Mouse (Mus musculus) cerebellum, adult 2 months (tissue): ENCODE measurements around the gene Ccdc27. TPM values are rescaled to one million over a fixed set of nuclear protein-coding genes. Genes with fewer than 3 reads are reported as not detected.

ENCODE experiments used
- DNase-seq, 2 experiments: peaks; one replicate each; pipeline ENCODE4 v3.0.0; 2021
- H3K27ac ChIP-seq: fragments of 200-500 bp; 2 replicates; pipeline ENCODE4 v1.5.1; 2012; ENCODE audit warnings: low read length, control low read depth, inconsistent platforms; ENCODE audit not compliant: insufficient read depth
- H3K27me3 ChIP-seq: fragments of 200-500 bp; 2 replicates; pipeline ENCODE4 v1.6.1; 2012; ENCODE audit warnings: inconsistent platforms, mild to moderate bottlenecking, low read length, moderate library complexity; ENCODE audit not compliant: control insufficient read depth, insufficient read depth
- H3K4me1 ChIP-seq: fragments of 200-500 bp; 2 replicates; pipeline ENCODE4 v1.6.1; 2011; ENCODE audit warnings: low read length; ENCODE audit not compliant: control insufficient read depth, insufficient read depth
- H3K4me3 ChIP-seq: fragments of 200-500 bp; replicated peaks from 2 replicates; pipeline ENCODE3; 2011; ENCODE audit warnings: mild to moderate bottlenecking, low read depth, low read length, control low read depth; ENCODE audit not compliant: insufficient read depth
- CTCF ChIP-seq: fragments of 200-500 bp; IDR thresholded peaks from 2 replicates; pipeline ENCODE4 v1.5.1; 2011; ENCODE audit warnings: low read depth, mild to moderate bottlenecking, control low read depth, low read length, moderate library complexity, borderline replicate concordance; ENCODE audit not compliant: insufficient read depth
- POLR2A ChIP-seq: fragments of 200-500 bp; IDR thresholded peaks from 2 replicates; pipeline ENCODE4 v1.6.1; 2011; ENCODE audit warnings: low read length, control low read depth, borderline replicate concordance; ENCODE audit not compliant: insufficient read depth
- WGBS: fragments of 180-500 bp; shearing (Covaris S2); methylation state at CpG from one replicate; pipeline ENCODE4 v1.1.7; 2018; 5-methylcytosine and 5-hydroxymethylcytosine counted together
- polyA plus RNA-seq: library from polyadenylated mRNA; depleted of rRNA; stranded (reverse); fragments of >200 nt; gene quantifications from 2 replicates; pipeline ENCODE4 v1.2.3, GENCODE M21; 2012; rRNA removed

The Ccdc27 gene
- not detected in 2 replicates for polyA plus RNA-seq

GRCm38 (mm10) chr4:154042577-154042976, at the start of gene Ccdc27:
Gene Ccdc27 (minus strand): TSS chr4:154042677.
- TF ChIP-seq CTCF = no peak
- TF ChIP-seq POLR2A = no peak
- H3K27ac ChIP-seq = no peak within 1 kb of the TSS
- DNase-seq = no peak
- H3K4me3 ChIP-seq = no peak within 1 kb of the TSS
- H3K27me3 ChIP-seq = no peaks in the 10 kb centered on the region
- H3K4me1 ChIP-seq = no peaks in the 10 kb centered on the region
- WGBS = 73% methylated on average over 9 of the region's 9 CpGs

- 75% methylated on average over 8 of the region's 8 CpGs for WGBS
- DNase-seq = no peak
- TF ChIP-seq POLR2A = no peak
- no peak for TF ChIP-seq CTCF
- H3K4me1 ChIP-seq = peaks cover 16% of the 10 kb centered on the region
- H3K4me3 ChIP-seq = no peak overlapping the region
- H3K27ac ChIP-seq = no peak overlapping the region
- H3K27me3 ChIP-seq = no peaks in the 10 kb centered on the region
Measured at GRCm38 (mm10) chr4:154091356-154091755, 48.9 kb upstream of the Ccdc27 start.

- no peak for DNase-seq
- H3K27me3 ChIP-seq = no peaks in the 10 kb centered on the region
- 78% methylated on average over 5 of the region's 5 CpGs for WGBS
- no peak overlapping the region for H3K27ac ChIP-seq
- TF ChIP-seq CTCF (no peak), POLR2A (no peak)
- no peak overlapping the region for H3K4me3 ChIP-seq
- peaks cover 12% of the 10 kb centered on the region; the same call in 1 of the 2 replicates for H3K4me1 ChIP-seq
Measured at GRCm38 (mm10) chr4:154089205-154089604, 46.7 kb upstream of the Ccdc27 start.

- TF ChIP-seq CTCF = no peak
- no peak for TF ChIP-seq POLR2A
- WGBS = 67% methylated on average over 8 of the region's 8 CpGs
- no peaks in the 10 kb centered on the region for H3K27me3 ChIP-seq
- H3K27ac ChIP-seq = no peak overlapping the region
- no peak for DNase-seq
- peaks cover 12% of the 10 kb centered on the region; the same call in 1 of the 2 replicates for H3K4me1 ChIP-seq
- no peak overlapping the region for H3K4me3 ChIP-seq
Measured at GRCm38 (mm10) chr4:154086436-154086835, 44.0 kb upstream of the Ccdc27 start.

- peak in 1 of 2 experiments; percentile 33 for DNase-seq
- WGBS = 5% methylated on average over 3 of the region's 3 CpGs
- TF ChIP-seq CTCF (no peak), POLR2A (no peak)
Measured at GRCm38 (mm10) chr4:154085856-154086255, 43.4 kb upstream of the Ccdc27 start.

GRCm38 (mm10) chr4:154081974-154082373, 39.5 kb upstream of the Ccdc27 start:
- H3K27me3 ChIP-seq = no peaks in the 10 kb centered on the region

More at GRCm38 (mm10) chr4:154085856-154086255, 43.4 kb upstream of the Ccdc27 start:
- H3K27me3 ChIP-seq = no peaks in the 10 kb centered on the region
- no peak overlapping the region for H3K4me3 ChIP-seq
- H3K27ac ChIP-seq = no peak overlapping the region
- peaks cover 15% of the 10 kb centered on the region for H3K4me1 ChIP-seq

GRCm38 (mm10) chr4:154081021-154081420, 38.5 kb upstream of the Ccdc27 start:
- Histone ChIP-seq H3K27ac (no peak overlapping the region), H3K27me3 (no peaks in the 10 kb centered on the region), H3K4me1 (peaks cover 14% of the 10 kb centered on the region), H3K4me3 (peak overlapping the region; percentile 54)
- DNase-seq = peak; percentile 56 to 71
- 2% methylated on average over 13 of the region's 13 CpGs for WGBS
- TF ChIP-seq POLR2A (no peak), CTCF (no peak)

More at GRCm38 (mm10) chr4:154081974-154082373, 39.5 kb upstream of the Ccdc27 start:
- H3K4me1 ChIP-seq = peaks cover 22% of the 10 kb centered on the region
- H3K4me3 ChIP-seq = no peak overlapping the region
- WGBS = 85% methylated on average over 1 of the region's 1 CpGs
- TF ChIP-seq POLR2A (no peak), CTCF (no peak)
- H3K27ac ChIP-seq = no peak overlapping the region
- no peak for DNase-seq

GRCm38 (mm10) chr4:154080211-154080610, 37.7 kb upstream of the Ccdc27 start:
- H3K27ac ChIP-seq = no peak overlapping the region
- TF ChIP-seq CTCF = no peak
- no peak for TF ChIP-seq POLR2A
- WGBS = 51% methylated on average over 4 of the region's 4 CpGs
- no peaks in the 10 kb centered on the region for H3K27me3 ChIP-seq
- no peak for DNase-seq
- peaks cover 11% of the 10 kb centered on the region for H3K4me1 ChIP-seq
- no peak overlapping the region for H3K4me3 ChIP-seq

- 26% methylated on average over 14 of the region's 16 CpGs for WGBS
- TF ChIP-seq POLR2A = no peak
- no peak for TF ChIP-seq CTCF
- no peak for DNase-seq
- H3K27ac ChIP-seq = no peak overlapping the region
- no peak overlapping the region for H3K4me3 ChIP-seq
- no peaks in the 10 kb centered on the region for H3K27me3 ChIP-seq
- H3K4me1 ChIP-seq = no peaks in the 10 kb centered on the region
Measured at GRCm38 (mm10) chr4:154071941-154072340, 29.5 kb upstream of the Ccdc27 start.
